Mouse (Mus musculus) left cerebral cortex, adult 18-20 months (tissue): ENCODE measurements around the gene Mast4. TPM values are rescaled to one million over a fixed set of nuclear protein-coding genes. Genes with fewer than 3 reads are reported as not detected.

Source experiments
- DNase-seq, 2 experiments: peaks; one replicate each; pipeline ENCODE4 v3.0.0; 2021 to 2022; ENCODE audit warnings: low spot score in 2 of 2, mixed read lengths in 1 of 2
- total RNA-seq, 2 experiments: library from RNA; stranded (reverse); gene quantifications; 2 replicates each; pipeline ENCODE4 v1.2.3; 2021

Gene Mast4
- total RNA-seq, 2 experiments from 2014 or later = 49.8 to 50.2 TPM

DNA sequence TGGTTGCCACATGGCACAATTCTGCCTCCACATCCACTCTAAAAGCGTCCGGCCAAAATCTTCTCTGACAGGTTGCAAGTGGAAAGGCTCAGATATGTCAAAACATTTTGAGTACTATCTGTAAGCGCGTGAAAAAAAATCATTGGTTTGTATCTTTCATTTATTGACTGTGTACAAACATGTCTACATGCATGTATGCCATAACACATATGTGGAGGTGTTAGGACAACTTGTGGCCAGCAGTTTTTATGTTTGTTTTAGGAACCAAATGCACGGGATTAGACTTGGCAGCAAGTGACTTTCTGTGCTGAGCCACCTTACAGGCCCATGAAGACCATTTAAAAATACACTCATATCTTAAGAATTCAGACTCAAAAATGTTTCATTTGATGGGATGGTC lies 206.7 kb downstream of the Mast4 start:
- no peak for DNase-seq

- no peak for DNase-seq
These were observed 210.6 kb downstream of the Mast4 start for GRCm38 (mm10) chr13:103123716-103124115.

GRCm38 (mm10) chr13:103121796-103122792 lies 212.2 kb downstream of the Mast4 start:
- no peak for DNase-seq

DNA sequence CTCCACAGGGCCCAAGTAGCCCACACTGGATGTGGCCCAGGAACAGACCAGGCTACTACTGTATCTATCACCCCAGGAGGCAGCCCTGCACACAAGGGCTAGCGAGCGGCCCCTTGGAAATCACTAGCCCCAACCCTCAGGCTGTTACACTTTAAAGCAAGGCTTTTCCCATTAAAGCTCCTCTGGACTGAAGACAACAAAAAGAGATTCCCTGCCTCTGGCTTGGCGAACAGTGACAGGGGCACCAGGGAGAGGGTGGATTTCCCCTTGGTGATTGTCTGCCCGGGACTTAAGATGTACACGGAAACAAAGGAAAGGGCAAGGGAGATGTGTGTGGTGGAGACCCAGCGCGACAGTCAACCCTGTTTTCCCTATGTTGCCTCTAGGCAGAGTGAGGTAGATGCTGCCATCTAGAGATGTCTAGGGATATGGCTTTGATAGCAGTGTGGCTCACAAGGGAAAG lies 213.6 kb downstream of the Mast4 start:
- peak; percentile 34 to 37 for DNase-seq

- DNase-seq = no peak
These were observed 214.6 kb downstream of the Mast4 start for GRCm38 (mm10) chr13:103119728-103120127.

GRCm38 (mm10) chr13:103115116-103115515 lies 219.2 kb downstream of the Mast4 start:
- no peak for DNase-seq

GRCm38 (mm10) chr13:103114274-103114673 lies 220.0 kb downstream of the Mast4 start:
- peak; percentile 25 to 46 for DNase-seq

- peak; percentile 80 to 81 for DNase-seq
These were observed 224.4 kb downstream of the Mast4 start for GRCm38 (mm10) chr13:103109872-103110271.

DNA sequence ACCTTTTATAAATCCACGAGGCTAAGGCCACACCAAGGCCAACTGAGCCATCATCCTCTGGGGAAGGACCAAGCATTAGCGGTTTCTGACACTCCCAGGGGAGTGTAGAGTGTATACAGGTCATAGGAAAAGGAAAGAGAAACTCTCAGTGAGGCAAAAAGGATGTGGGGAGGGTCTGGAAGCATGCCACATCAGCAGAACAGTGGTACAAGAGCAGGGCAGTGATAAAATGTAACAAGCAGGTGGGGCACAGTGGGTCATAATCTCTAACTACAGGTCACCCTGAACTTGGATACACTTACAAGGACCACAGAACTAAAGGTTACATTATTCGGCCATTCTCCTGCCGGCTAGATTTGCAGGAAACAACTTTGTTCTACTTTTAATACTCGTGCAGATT lies 226.9 kb downstream of the Mast4 start:
- no peak for DNase-seq

DNA sequence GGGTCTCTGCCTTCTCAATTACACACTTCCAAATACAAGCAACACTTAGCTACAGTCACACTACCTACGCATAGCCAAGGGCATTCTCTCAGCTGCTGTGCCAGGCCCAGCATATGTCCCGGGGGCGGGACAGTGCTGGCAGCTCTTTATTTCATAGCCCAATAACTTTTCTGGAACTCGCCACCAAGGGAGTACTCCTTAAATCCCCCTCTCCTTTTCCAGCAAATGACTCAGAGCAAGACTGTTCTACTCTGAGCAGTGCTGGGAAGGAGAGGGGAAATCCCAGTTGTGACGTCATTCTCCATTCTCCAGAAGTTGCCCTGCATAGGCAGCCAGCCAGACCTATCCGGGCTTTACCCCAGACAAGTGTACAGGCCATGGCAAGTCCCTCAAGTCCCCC lies 231.7 kb downstream of the Mast4 start:
- peak; percentile 74 to 91 for DNase-seq

GRCm38 (mm10) chr13:103096346-103097150 lies 237.7 kb downstream of the Mast4 start:
- peak; percentile 70 to 82 for DNase-seq

- no peak for DNase-seq
These were observed 238.8 kb downstream of the Mast4 start for GRCm38 (mm10) chr13:103095491-103095890.

- DNase-seq = no peak
These were observed 239.7 kb downstream of the Mast4 start for GRCm38 (mm10) chr13:103094595-103094994.

DNA sequence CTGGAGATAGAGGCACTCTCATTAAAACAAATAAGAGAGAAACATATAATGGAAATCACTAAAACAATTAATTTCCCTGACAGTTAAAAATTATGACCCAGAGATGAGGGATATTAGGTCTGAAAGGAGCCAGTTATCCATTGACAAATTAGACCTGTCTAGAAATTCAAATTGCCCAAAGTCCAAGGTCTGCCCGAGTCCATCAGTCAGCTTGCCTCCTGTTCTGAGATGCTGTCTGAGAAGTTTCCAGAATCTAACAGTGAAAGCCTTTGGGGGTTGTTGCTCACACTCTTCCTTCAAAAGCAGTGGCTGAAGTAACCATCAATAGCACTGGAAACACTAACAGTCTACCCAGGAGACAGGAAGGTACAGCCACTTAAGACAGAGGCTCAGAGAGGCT lies 240.6 kb downstream of the Mast4 start:
- DNase-seq = no peak

DNA sequence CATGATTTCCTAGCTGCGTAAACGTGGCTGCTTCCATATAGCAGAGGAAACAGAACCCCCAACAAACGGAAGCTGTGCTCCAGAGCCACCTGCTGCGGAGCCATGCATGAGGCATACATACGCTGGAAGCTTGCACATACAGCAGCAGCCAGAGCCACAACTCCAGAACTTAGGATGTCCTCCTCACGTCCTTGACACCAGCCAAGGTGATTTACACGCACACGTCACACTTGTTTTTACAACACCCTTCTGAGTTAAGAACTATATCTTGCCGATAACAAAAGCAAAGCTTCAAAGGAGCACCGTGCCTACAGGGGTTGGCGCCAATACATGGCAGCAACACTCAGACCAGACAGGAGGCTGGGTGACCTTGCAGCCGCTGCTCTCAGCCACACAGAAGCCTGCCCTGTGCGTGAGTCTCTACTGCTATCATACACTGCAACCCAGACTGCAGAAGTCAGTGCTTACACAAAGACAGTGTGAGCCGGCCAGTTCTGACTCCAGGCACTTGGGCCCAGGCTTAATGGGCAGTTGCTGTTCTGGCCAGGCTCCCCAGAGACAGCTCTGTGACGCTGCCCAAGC lies 248.7 kb downstream of the Mast4 start:
- DNase-seq = no peak

DNA sequence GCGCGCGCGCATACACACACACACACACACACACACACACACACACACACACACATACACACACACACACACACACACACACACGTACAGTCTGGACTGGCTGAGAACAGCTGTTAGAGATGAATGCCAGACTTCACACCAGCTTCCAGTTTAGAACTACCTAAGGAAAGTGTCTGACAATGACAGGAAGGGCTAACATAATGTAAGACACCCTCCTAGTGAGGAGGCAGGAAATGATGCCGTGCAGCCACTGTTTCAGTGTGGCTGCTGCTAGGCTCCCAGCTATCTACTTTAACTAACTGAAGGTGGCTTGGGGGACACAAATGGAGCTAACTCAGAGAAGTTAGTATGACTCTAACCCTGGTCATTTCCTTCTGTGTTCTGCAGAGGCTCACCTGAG lies 251.4 kb downstream of the Mast4 start:
- DNase-seq = no peak

DNA sequence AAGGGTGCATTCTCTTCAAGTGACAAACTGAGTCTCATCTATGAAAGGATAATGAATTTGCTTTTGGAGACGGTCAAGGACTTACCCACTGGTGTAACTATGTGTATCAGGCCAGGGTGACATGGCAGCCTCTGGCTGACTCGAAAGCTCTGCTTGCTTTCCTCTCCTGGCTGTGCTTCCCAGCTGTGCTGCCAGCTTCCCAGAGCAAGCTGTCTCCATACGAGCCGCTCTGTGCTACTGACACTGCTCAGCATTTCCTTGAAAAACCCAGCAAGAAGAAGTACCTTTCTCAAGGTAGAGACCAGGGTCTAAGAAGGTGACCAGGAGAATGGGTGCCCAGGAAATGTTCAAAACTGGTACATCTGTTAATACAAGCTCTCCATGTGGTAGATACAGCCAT lies 254.5 kb downstream of the Mast4 start:
- DNase-seq = no peak

- no peak for DNase-seq
These were observed 255.5 kb downstream of the Mast4 start for GRCm38 (mm10) chr13:103078815-103079214.

GRCm38 (mm10) chr13:103073461-103073860 lies 260.8 kb downstream of the Mast4 start:
- DNase-seq = no peak

DNA sequence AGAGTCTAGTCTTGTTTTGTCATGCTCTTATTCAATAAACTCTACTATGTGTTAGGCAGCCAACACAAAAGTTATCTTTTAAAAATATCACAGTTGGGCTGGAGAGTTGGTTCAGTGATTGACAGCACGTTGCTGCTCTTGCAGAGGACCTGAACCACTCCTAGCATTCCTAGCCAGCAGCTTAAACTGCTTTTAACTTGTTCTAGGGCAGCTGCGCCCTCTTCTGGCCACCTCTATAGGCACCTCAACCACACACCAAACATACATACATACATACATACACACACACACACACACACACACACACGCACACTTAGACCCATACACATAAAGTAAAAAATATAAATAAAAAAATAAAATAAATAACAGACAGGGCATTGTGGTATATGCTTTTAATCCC lies 262.5 kb downstream of the Mast4 start:
- DNase-seq = no peak

- peak in 1 of 2 experiments; percentile 19 for DNase-seq
These were observed 266.6 kb downstream of the Mast4 start for GRCm38 (mm10) chr13:103067581-103068166.
